Mouse (Mus musculus) stomach, embryonic 14.5 days (tissue): ENCODE measurements around the gene Hdgf. TPM values are rescaled to one million over a fixed set of nuclear protein-coding genes. Genes with fewer than 3 reads are reported as not detected.
"Not testable (repeated sequence)": the region's sequence is repeated elsewhere in the genome, so short reads cannot be mapped to it uniquely, and the experiment has no call there.

ENCODE experiments used
- ATAC-seq: fragments of 200-750 bp; cut with Nextera tagmentation; 2 replicates; pipeline ENCODE4 v1.8.0; 2017; ENCODE audit warnings: low read depth, moderate TSS enrichment; ENCODE audit not compliant: insufficient number of reproducible peaks, insufficient read depth, low FRiP score
- H3K27ac ChIP-seq: fragments of 300-500 bp; sonication (generic); 2 replicates; pipeline ENCODE4 v1.5.1; 2014; ENCODE audit warnings: mild to moderate bottlenecking, low read length, moderate library complexity, mixed read lengths
- H3K27me3 ChIP-seq: fragments of 300-500 bp; sonication (generic); 2 replicates; pipeline ENCODE4 v1.6.1; 2014; ENCODE audit warnings: low read length, control low read depth, mixed read lengths; ENCODE audit not compliant: control insufficient read depth, insufficient read depth
- H3K36me3 ChIP-seq: fragments of 300-500 bp; sonication (generic); 2 replicates; pipeline ENCODE4 v1.6.1; 2014; ENCODE audit warnings: mild to moderate bottlenecking, control low read depth, low read length, moderate library complexity, mixed read lengths; ENCODE audit not compliant: control insufficient read depth, insufficient read depth
- H3K4me1 ChIP-seq: fragments of 300-500 bp; sonication (generic); 2 replicates; pipeline ENCODE4 v1.6.1; 2014; ENCODE audit warnings: low read length, control low read depth, mixed read lengths; ENCODE audit not compliant: control insufficient read depth, insufficient read depth
- H3K4me2 ChIP-seq: fragments of 300-500 bp; sonication (generic); replicated peaks from 2 replicates; pipeline ENCODE4 v1.6.1; 2014; ENCODE audit warnings: low read depth, low read length, control low read depth
- H3K4me3 ChIP-seq: fragments of 300-500 bp; sonication (generic); 2 replicates; pipeline ENCODE4 v1.5.1; 2014; ENCODE audit warnings: low read depth, low read length, control low read depth
- H3K9ac ChIP-seq: fragments of 300-500 bp; sonication (generic); replicated peaks from 2 replicates; pipeline ENCODE4 v1.6.1; 2014; ENCODE audit warnings: low read depth, mild to moderate bottlenecking, control low read depth, low read length, moderate library complexity, mixed read lengths
- H3K9me3 ChIP-seq: fragments of 300-500 bp; sonication (generic); 2 replicates; pipeline ENCODE4 v1.6.1; 2016; ENCODE audit warnings: low read depth, low read length, control low read depth; ENCODE audit not compliant: control insufficient read depth
- WGBS: fragments of 180-500 bp; shearing (Covaris S2); extraction: QIAGEN DNeasy Blood & Tissue Kit; methylation state at CpG from one replicate; pipeline ENCODE4 v1.1.7; 2014; 5-methylcytosine and 5-hydroxymethylcytosine counted together
- polyA plus RNA-seq: library from polyadenylated mRNA; unstranded; fragments of >200 nt; fragmentation: Nextera tagmentation; extraction: Ambion mirVana; gene quantifications from 2 replicates; pipeline ENCODE4 v1.2.1, GENCODE M21; 2014

The Hdgf gene
- 119 and 135 TPM in 2 replicates for polyA plus RNA-seq

DNA sequence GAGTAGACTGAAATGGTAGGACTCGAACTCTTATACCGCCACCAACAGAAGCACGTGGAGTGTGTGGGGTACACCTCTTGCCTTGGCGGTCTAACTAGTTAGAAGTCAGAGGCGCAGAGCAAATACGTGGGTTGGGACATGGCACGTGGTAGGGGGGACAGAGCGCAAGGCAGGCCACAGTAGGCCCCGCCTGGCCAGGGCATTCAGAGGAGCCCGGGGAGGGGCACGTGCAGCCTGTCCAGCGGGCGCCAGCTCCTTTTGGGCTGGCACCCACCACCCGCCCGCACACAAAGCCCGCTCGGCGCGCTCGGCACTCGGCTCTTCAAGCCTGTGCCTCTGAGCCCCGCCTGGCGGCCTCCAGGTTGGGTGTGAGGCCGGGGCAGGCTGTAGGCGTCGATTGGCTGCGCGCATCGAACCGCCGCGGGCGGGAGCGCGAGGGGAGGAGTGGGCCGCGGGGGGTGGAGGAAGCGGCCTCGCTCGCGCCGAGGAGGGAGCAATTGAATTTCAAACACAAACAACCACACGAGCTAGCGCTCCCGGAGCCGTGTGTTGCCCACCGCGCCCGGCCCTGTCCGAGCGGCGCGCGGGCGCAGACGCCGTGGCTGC, at the start of gene Hdgf:
Hdgf (plus strand) TSS at position 442 of the 606 bp plus-strand sequence.
- Histone ChIP-seq H3K27me3 (no peaks in the 10 kb centered on the region), H3K4me3 (peak within 1 kb of the TSS; percentile 99), H3K4me1 (peaks cover 32% of the 10 kb centered on the region), H3K9ac (peak within 1 kb of the TSS; percentile 99), H3K36me3 (no peaks in the 10 kb centered on the region), H3K9me3 (no peaks in the 10 kb centered on the region), H3K27ac (peak within 1 kb of the TSS; percentile 97), H3K4me2 (peak within 1 kb of the TSS; percentile 92)
- WGBS: under 1% methylated on average over 57 of the region's 57 CpGs
- ATAC-seq: peak; percentile 91

DNA sequence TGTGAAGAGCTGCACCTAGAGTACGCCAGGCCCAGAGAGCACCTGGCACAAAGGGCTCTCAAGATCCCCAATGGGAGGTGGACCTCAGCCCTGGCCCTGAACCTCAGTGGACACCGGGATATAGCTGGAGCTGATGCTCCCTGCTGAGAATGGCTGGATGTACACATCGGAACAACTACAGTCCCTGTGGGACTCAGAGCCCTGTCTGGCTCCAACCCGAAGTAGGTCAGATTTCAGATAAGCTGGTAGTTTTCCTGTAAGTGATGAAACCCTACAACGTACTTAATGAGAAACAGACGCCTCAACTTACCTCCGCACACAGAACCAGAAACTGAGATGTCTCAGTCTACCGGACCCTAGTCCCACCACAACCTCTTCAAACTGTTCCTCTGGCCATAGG, 48.5 kb upstream of the Hdgf start:
- peaks cover 45% of the 10 kb centered on the region for H3K36me3 ChIP-seq
- H3K27me3 ChIP-seq: no peaks in the 10 kb centered on the region
- H3K27ac ChIP-seq: no peak overlapping the region
- no peak overlapping the region for H3K9ac ChIP-seq
- no peak for ATAC-seq
- H3K4me1 ChIP-seq: no peaks in the 10 kb centered on the region
- no peak overlapping the region for H3K4me3 ChIP-seq
- H3K9me3 ChIP-seq: no peaks in the 10 kb centered on the region
- H3K4me2 ChIP-seq: no peak overlapping the region
- WGBS: 94% methylated on average over 8 of the region's 8 CpGs

DNA sequence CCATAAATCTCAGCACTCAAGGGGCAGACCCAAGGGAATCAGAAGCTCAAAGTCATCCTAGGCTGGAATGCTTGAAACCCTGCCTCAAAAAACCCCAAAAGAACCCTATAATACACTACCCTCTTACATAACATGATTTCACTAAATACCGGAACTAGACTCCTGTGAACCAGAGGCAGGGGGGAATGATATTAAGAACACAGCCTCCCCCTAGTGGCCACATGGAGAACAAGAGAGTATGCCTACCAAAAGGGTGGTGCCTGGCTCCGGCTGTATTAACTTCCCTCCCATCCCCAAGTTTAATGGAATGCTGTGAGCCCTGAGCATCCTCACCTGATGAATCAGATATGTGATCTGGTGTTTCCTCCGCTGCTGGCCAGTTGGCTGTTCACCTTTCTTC, 46.3 kb upstream of the Hdgf start:
- Histone ChIP-seq H3K9me3 (no peaks in the 10 kb centered on the region), H3K4me3 (no peak overlapping the region), H3K4me2 (no peak overlapping the region), H3K27ac (no peak overlapping the region), H3K36me3 (peaks cover 59% of the 10 kb centered on the region), H3K9ac (no peak overlapping the region), H3K4me1 (no peaks in the 10 kb centered on the region), H3K27me3 (no peaks in the 10 kb centered on the region)
- ATAC-seq: peak; percentile 56; the same call in 1 of the 2 replicates
- 25% methylated on average over 3 of the region's 3 CpGs for WGBS

DNA sequence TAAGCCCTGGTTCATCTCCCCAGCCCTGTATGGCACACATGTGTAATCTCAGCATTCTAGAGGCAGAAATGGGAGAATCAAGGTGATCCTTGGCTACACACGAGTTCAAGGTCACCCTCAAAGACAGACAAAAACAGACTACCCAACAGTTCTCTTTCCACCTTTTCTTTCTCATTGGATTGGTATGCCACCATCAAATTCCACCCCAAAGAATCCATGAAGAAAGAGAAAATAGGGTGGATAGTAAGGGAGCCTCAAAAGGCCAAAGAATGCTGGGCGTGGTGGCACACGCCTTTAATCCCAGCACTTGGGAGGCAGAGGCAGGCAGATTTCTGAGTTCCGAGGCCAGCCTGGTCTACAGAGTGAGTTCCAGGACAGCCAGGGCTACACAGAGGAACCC, 42.0 kb upstream of the Hdgf start:
- peaks cover 75% of the 10 kb centered on the region for H3K36me3 ChIP-seq
- H3K4me3 ChIP-seq, H3K4me1 ChIP-seq, H3K9me3 ChIP-seq, H3K27me3 ChIP-seq, H3K27ac ChIP-seq, ATAC-seq, H3K9ac ChIP-seq, H3K4me2 ChIP-seq: not testable (repeated sequence)
- WGBS: 91% methylated on average over 4 of the region's 4 CpGs

DNA sequence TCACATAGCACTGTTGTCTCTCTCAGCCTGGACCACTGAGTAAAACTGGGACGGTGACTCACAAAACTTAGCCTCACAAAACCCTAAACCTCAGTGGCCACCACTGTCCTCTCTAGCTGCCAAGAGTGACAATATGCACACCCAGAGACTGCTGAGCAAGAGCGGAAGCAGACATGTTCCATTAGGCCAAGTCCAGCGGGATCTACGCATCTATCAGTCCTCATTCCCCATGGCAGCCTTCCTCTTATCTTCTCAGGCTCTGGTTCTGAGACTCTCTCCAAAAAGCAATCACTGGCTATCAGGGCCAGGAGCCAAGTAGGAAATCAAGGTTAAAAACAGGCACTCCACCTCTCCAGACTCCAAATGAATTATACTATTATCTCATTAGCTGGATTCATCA, 28.4 kb upstream of the Hdgf start:
- H3K36me3 ChIP-seq: peaks cover 10% of the 10 kb centered on the region; the same call in 1 of the 2 replicates
- 87% methylated on average over 4 of the region's 4 CpGs for WGBS
- no peak overlapping the region for H3K4me3 ChIP-seq
- no peaks in the 10 kb centered on the region for H3K9me3 ChIP-seq
- no peaks in the 10 kb centered on the region for H3K4me1 ChIP-seq
- H3K27me3 ChIP-seq: no peaks in the 10 kb centered on the region
- H3K9ac ChIP-seq: no peak overlapping the region
- no peak overlapping the region for H3K27ac ChIP-seq
- no peak overlapping the region for H3K4me2 ChIP-seq
- ATAC-seq: no peak

DNA sequence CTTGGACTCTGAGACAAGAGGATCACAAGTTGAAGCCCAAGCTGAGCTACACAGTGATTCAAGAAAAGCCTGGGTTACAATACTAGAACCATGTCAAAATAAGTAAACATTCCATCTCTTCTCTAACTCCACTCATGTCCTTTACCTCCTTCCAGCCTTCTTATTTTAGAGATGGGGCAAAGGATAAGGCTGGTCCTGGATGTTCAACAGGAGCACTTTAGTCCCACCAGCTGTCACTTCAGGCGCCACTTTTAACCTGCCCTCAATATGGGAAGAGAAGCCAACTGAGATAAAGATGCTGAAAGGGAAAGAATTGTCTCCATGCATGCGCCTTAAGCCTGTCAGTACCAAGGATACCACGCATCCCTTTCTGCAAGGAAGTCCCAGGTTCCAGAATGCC, 21.8 kb upstream of the Hdgf start:
- H3K4me1 ChIP-seq: peaks cover 15% of the 10 kb centered on the region
- 4% methylated on average over 3 of the region's 3 CpGs for WGBS
- no peaks in the 10 kb centered on the region for H3K9me3 ChIP-seq
- H3K27ac ChIP-seq: peak overlapping the region; percentile 91; the same call in 1 of the 2 replicates
- peak overlapping the region; percentile 100 for H3K4me3 ChIP-seq
- H3K9ac ChIP-seq: peak overlapping the region; percentile 95
- H3K4me2 ChIP-seq: peak overlapping the region; percentile 94
- ATAC-seq: no peak
- no peaks in the 10 kb centered on the region for H3K27me3 ChIP-seq
- peaks cover 5% of the 10 kb centered on the region; the same call in 1 of the 2 replicates for H3K36me3 ChIP-seq

DNA sequence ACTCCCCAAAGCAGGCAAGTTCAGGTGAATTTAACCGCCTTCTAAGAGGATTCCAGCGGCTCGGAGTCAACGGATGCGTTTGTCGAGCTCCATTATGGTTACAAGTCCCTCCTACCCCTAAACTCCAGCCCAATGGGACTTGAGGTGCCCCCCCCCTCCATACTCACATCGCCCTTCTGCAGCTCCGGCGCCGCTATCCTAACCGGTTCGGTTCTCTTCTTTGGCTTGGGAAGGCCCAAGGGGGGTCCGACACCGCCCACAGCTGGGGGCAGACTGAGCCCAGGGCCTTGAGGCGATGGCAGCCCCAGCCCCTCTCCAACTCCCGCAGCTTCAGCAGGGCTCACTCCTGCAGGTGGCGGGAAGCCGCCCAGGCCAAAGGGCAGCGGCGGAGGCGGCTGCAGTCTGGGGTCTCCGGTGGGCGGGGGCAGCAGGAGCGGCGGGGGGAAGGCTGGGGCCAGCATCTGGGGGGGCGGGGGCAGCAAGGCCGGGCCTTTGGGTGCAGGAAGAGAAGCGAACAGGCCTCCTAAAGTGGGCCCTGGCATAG, 21.3 kb upstream of the Hdgf start:
- H3K36me3 ChIP-seq: peaks cover 2% of the 10 kb centered on the region; the same call in 1 of the 2 replicates
- H3K4me1 ChIP-seq: peaks cover 15% of the 10 kb centered on the region
- no peaks in the 10 kb centered on the region for H3K27me3 ChIP-seq
- H3K4me3 ChIP-seq: peak overlapping the region; percentile 100
- H3K27ac ChIP-seq: peak overlapping the region; percentile 91
- peak overlapping the region; percentile 94 for H3K4me2 ChIP-seq
- WGBS: 0% methylated on average over 28 of the region's 28 CpGs
- ATAC-seq: peak; percentile 7; the same call in 1 of the 2 replicates
- no peaks in the 10 kb centered on the region for H3K9me3 ChIP-seq
- H3K9ac ChIP-seq: peak overlapping the region; percentile 95

DNA sequence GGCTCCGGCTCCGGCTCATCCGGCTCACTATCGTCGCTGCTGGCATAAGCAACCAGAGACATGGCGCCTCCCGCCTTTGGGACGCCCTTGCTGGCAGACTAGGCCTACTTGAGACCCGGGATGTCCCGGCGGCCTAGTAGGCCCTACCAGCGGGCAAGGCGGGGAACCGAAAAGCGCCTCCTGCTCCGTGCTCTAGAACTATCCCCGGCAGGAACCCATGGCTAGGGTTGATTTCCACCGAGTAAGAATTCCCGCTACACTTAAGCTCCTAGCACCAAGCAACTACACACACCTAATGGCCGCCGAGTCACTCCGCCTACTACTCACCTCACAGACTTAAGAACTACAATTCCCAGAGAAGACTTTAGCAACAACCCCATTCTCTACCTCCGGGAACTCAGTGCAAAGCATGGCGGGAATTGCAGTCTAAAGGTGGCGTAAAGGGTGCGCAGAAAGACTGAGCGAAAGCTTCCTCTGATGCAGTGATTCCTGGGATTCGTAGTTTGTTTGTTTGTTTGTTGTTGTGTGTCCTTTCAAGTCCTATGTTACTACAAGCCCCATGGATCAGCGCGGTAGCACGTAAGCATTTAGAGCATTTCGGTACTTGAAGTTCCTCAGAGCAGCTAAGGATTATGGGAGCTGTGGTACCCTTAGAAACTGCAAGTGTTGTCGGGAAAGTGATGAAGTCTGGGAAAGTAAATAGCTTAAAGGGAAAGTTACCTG, 20.7 kb upstream of the Hdgf start, which contains the start of gene Prcc:
Prcc (minus strand) TSS at position 328 of the 723 bp plus-strand sequence.
- Histone ChIP-seq H3K4me1 (peaks cover 15% of the 10 kb centered on the region), H3K9me3 (no peaks in the 10 kb centered on the region), H3K36me3 (no peaks in the 10 kb centered on the region; the same call in 1 of the 2 replicates), H3K4me3 (peak within 1 kb of the TSS; percentile 100), H3K4me2 (peak within 1 kb of the TSS; percentile 94), H3K27ac (peak within 1 kb of the TSS; percentile 91), H3K27me3 (no peaks in the 10 kb centered on the region), H3K9ac (peak within 1 kb of the TSS; percentile 95)
- under 1% methylated on average over 33 of the region's 33 CpGs for WGBS
- peak; percentile 97 for ATAC-seq
